Mouse (Mus musculus) 3134 (cell line): ENCODE results near the gene Selenbp2.
"Not testable (repeated sequence)": the region's sequence is repeated elsewhere in the genome, so short reads cannot be mapped to it uniquely, and the experiment has no call there.

ENCODE experiments used
- DNase-seq: peaks from one replicate; pipeline ENCODE4 v3.0.0-alpha.2; 2011; ENCODE audit warnings: low spot score; ENCODE audit not compliant: insufficient read length; ENCODE audit errors: extremely low read depth

Selenbp2 gene

DNA sequence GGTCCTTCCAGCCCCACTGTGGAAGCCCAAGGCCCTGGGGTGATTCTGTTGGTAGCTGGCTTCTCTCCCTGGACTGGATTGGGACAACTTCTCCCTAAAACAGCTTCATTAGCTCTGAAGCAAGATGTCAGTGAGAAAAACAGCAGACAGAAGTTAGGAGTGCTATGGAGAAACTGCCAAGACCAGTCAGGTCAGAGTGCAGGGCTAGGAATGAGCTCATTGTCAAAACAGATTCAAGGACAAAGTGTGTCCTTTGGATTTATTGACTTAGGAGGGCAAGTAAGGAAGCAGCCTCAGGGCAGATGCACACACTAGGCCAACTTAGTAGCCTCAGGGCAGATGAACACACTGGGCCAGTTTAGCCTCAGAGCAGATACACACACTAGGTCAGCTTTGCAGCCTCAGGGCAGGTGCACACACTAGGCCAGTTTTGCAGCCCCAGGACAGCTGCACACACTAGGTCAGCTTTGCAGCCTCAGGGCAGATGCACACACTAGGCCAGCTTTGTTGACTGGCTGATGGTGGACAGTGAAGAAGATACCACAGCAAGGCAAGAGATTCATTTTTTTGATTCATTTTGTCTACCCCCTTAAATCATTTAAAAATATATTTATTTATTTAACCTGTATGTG, 2.6 kb upstream of the Selenbp2 start:
- no peak for DNase-seq

DNA sequence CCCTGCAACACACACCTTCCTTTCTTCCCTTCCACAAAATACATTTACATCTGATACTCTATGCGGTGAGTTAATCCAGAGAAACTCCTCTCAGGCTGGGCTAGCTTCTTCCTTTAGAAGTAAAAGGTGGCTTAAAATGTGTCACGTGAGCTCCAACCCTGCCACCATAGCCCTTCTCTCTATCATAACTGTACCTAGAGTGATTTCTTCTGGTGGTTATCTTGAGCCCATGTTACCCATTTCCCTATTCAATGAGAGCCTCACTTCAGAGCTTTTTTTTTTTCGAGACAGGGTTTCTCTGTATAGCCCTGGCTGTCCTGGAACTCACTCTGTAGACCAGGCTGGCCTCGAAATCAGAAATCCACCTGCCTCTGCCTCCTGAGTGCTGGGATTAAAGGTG, 1.7 kb upstream of the Selenbp2 start:
- DNase-seq = not testable (repeated sequence)

- not testable (repeated sequence) for DNase-seq
These were observed 518 bp downstream of the Selenbp2 start for GRCm38 (mm10) chr3:94693874-94694273.

GRCm38 (mm10) chr3:94695591-94695990, 2.2 kb downstream of the Selenbp2 start:
- DNase-seq = not testable (repeated sequence)

GRCm38 (mm10) chr3:94696257-94696656, 2.9 kb downstream of the Selenbp2 start:
- not testable (repeated sequence) for DNase-seq

GRCm38 (mm10) chr3:94702163-94702810, 8.9 kb downstream of the Selenbp2 start:
- DNase-seq = not testable (repeated sequence)

GRCm38 (mm10) chr3:94702856-94703255, 9.5 kb downstream of the Selenbp2 start:
- DNase-seq = no peak

DNA sequence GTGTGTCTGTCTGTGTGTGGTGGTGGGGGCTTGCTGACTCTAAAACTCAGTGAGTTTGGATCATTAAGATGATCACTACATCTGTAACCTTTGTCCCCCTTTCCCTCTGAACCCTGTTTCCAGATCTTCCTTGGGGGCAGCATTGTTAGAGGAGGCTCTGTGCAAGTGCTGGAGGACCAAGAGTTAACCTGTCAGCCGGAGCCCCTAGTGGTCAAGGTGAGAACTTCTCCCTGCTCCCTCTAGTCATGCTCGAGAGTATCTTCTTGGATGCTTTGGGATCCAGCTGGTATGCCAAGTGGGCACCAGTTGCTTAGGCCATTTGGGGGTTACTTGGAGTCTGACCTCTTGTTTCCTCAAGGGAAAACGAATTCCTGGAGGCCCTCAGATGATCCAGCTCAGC, 10.0 kb downstream of the Selenbp2 start:
- DNase-seq = not testable (repeated sequence)

DNA sequence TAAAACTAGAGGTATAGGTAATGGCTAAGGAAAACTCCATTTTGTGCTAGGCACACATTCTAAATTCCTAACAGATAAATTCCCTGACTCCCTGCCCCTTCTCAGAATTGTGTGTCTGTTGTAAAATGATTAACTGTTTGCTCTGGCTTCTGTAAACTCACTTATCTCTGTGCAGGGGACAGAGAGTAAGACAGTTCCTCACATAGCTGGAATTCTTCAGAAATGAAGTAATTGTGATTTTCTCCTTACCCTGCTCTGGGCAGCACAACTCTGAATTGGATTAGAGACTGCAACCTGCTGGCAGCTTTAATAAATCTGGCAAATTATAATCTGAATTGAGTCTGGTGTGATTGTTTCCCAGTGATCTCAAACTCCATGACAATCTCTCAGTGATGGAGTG, 17.2 kb downstream of the Selenbp2 start:
- not testable (repeated sequence) for DNase-seq

- not testable (repeated sequence) for DNase-seq
These were observed 20.1 kb downstream of the Selenbp2 start for GRCm38 (mm10) chr3:94713424-94713823.

DNA sequence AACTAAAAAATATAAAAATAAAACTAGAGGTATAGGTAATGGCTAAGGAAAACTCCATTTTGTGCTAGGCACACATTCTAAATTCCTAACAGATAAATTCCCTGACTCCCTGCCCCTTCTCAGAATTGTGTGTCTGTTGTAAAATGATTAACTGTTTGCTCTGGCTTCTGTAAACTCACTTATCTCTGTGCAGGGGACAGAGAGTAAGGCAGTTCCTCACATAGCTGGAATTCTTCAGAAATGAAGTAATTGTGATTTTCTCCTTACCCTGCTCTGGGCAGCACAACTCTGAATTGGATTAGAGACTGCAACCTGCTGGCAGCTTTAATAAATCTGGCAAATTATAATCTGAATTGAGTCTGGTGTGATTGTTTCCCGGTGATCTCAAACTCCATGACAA, 24.9 kb downstream of the Selenbp2 start:
- not testable (repeated sequence) for DNase-seq

GRCm38 (mm10) chr3:94723637-94724036, 30.3 kb downstream of the Selenbp2 start:
- not testable (repeated sequence) for DNase-seq

- DNase-seq = no peak
These were observed 52.3 kb downstream of the Selenbp2 start for GRCm38 (mm10) chr3:94745691-94746090.
